Mouse (Mus musculus): ENCODE data around the gene Tcf3. TPM values are rescaled to one million over a fixed set of nuclear protein-coding genes. Genes with fewer than 3 reads are reported as not detected.

Tcf3 gene
- total and polyA plus RNA-seq, 3 experiments = 146 to 223 (median 207) TPM

DNA sequence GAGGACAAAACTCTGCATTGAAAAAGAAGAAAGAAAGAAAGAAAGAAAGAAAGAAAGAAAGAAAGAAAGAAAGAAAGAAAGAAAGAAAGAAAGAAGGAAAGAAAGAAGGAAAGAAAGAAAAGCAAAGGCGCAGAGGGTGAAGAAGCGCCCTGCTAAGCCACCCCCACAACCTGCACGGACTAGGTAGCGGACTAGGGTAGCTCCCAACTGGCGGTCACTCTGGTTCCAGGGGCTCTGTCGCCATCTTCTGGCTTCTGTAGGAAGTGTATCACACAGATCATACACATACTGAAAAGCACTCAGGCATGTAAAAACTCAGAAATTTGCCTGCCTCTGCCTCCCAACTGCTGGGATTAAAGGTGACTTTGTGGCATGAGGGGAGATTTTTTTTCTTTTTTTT is 59.4 kb downstream of the Tcf3 start:
- no peak overlapping the region for H3K9ac ChIP-seq (ENCODE audit: insufficient read depth, low read depth)
- peaks cover 6 to 15% of the 10 kb centered on the region in 2 experiments for H3K4me1 ChIP-seq (ENCODE audit: control insufficient read depth in 1 of 2, insufficient read depth in 2 of 2)
- in situ Hi-C loops (cut with MboI; ENCODE audit: low pct_ligation_motif_present, low pct_unique_long_range_greater_than_20kb, low sequenced_read_pairs) (loop anchor here (5.0 kb wide), 1 partner anchor 133 kb away; no protein-coding TSS in a partner anchor), dilution Hi-C loops (cut with MboI; ENCODE audit: extremely low pct_ligation_motif_present, extremely low pct_unique_long_range_greater_than_20kb, low sequenced_read_pairs) (no loop called here)
- no peaks in the 10 kb centered on the region for H3K79me2 ChIP-seq (replicated peaks; ENCODE audit: control insufficient read depth, extremely low read depth, insufficient read depth, poor library complexity, severe bottlenecking)
- H3K36me3 ChIP-seq (replicated peaks in 1 of 2; ENCODE audit: control insufficient read depth in 1 of 2, insufficient read depth in 1 of 2, low read length in 1 of 2) = no peaks in the 10 kb centered on the region
- H3K4me2 ChIP-seq (ENCODE audit: insufficient read depth, low read depth, poor library complexity, severe bottlenecking) = no peak overlapping the region
- DNase-seq (ENCODE audit: extremely low read depth) = peak; percentile 70
- H3K4me3 ChIP-seq (replicated peaks in 1 of 3; ENCODE audit: low read depth in 2 of 3, low read length in 2 of 3, poor library complexity in 1 of 3) = no peak overlapping the region
- H3K27me3 ChIP-seq (replicated peaks) = peaks cover 7% of the 10 kb centered on the region
- H3K9me3 ChIP-seq (replicated peaks; ENCODE audit: low read length) = peaks cover 9% of the 10 kb centered on the region
- H3K27ac ChIP-seq (ENCODE audit: insufficient read depth, low read depth) = no peak overlapping the region
- no peak for TF ChIP-seq ZMIZ1 (IDR thresholded peaks at IDR 0.05; ENCODE audit: low read depth, low read length)
- TF ChIP-seq UBTF (IDR thresholded peaks at IDR 0.05; ENCODE audit: low read depth, low read length) = no peak
- TF ChIP-seq IRF4 (IDR thresholded peaks at IDR 0.05; ENCODE audit: low read depth, low read length) = no peak
- TF ChIP-seq SMC3 (IDR thresholded peaks at IDR 0.05; ENCODE audit: low read depth, low read length) = peak; percentile 47
- no peak for TF ChIP-seq CHD2 (IDR thresholded peaks at IDR 0.05; ENCODE audit: low read length)
- TF ChIP-seq CTCF (conservative IDR thresholded peaks at IDR 0.05 in 1 of 2, IDR thresholded peaks at IDR 0.05 in 1 of 2; ENCODE audit: low read depth in 2 of 2, low read length in 2 of 2) = peak; percentile 24 to 78; a peak in 3 of 4 replicates
- peak; percentile 77 for TF ChIP-seq RAD21 (IDR thresholded peaks at IDR 0.05; ENCODE audit: low read depth, low read length)

DNA sequence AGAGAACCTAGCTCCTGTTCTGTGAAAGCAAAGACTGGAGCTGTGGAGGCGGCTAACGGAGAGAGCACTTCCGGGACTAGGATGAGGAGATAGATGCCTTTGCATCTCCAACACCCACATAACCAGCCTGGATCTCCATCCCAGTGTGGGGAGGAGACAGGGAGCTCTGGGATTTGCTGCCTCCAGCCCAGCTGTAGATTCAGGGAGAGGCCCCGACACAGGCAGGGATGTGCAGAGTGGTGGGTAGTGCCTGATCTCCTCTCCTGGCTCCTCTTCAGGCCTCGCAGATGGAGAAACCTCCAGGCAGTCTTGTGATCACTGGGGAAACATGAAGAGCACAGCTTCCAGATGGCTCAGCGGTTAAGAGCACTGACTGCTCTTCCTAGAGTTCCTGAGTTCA is 60.7 kb downstream of the Tcf3 start:
- peaks cover 6 to 15% of the 10 kb centered on the region in 2 experiments for H3K4me1 ChIP-seq (ENCODE audit: control insufficient read depth in 1 of 2, insufficient read depth in 2 of 2)
- no peak for TF ChIP-seq RCOR1 (conservative IDR thresholded peaks at IDR 0.05; ENCODE audit: low read depth, low read length)
- TF ChIP-seq SMC3 (IDR thresholded peaks at IDR 0.05; ENCODE audit: low read depth, low read length) = no peak
- no peak for TF ChIP-seq ZNF384 (IDR thresholded peaks at IDR 0.05; ENCODE audit: low read depth, low read length)
- TF ChIP-seq CHD2 (IDR thresholded peaks at IDR 0.05; ENCODE audit: low read length) = no peak
- no peak for TF ChIP-seq KAT2A (IDR thresholded peaks at IDR 0.05; ENCODE audit: insufficient replicate concordance, low read length)
- TF ChIP-seq TBP (conservative IDR thresholded peaks at IDR 0.05; ENCODE audit: low read depth, low read length) = no peak
- TF ChIP-seq USF1 (IDR thresholded peaks at IDR 0.05; ENCODE audit: low read depth, low read length) = no peak
- TF ChIP-seq HCFC1 (IDR thresholded peaks at IDR 0.05; ENCODE audit: low read depth, low read length) = no peak
- no peak for TF ChIP-seq MAZ (IDR thresholded peaks at IDR 0.05; ENCODE audit: low read depth, low read length)
- TF ChIP-seq ZC3H11A (IDR thresholded peaks at IDR 0.05; ENCODE audit: low read depth, low read length) = no peak
- TF ChIP-seq MAFK (IDR thresholded peaks at IDR 0.05; ENCODE audit: insufficient replicate concordance, low read length) = no peak
- TF ChIP-seq CHD1 (IDR thresholded peaks at IDR 0.05; ENCODE audit: low read depth, low read length) = no peak
- TF ChIP-seq MYC (IDR thresholded peaks at IDR 0.05; ENCODE audit: low read depth, low read length) = no peak
- TF ChIP-seq ZMIZ1 (IDR thresholded peaks at IDR 0.05; ENCODE audit: low read depth, low read length) = no peak
- TF ChIP-seq E2F4 (IDR thresholded peaks at IDR 0.05; ENCODE audit: insufficient replicate concordance, low read depth, low read length) = no peak
- H3K79me2 ChIP-seq (replicated peaks; ENCODE audit: control insufficient read depth, extremely low read depth, insufficient read depth, poor library complexity, severe bottlenecking) = no peaks in the 10 kb centered on the region
- H3K4me3 ChIP-seq (replicated peaks in 1 of 3; ENCODE audit: low read depth in 2 of 3, low read length in 2 of 3, poor library complexity in 1 of 3) = no peak overlapping the region
- in situ Hi-C loops (cut with MboI; ENCODE audit: low pct_ligation_motif_present, low pct_unique_long_range_greater_than_20kb, low sequenced_read_pairs) = loop anchor here (5.0 kb wide), 1 partner anchor 135 kb away; no protein-coding TSS in a partner anchor
- dilution Hi-C loops (cut with MboI; ENCODE audit: extremely low pct_ligation_motif_present, extremely low pct_unique_long_range_greater_than_20kb, low sequenced_read_pairs) = no loop called here
- no peak for DNase-seq (ENCODE audit: extremely low read depth)
- peaks cover 15% of the 10 kb centered on the region for H3K27me3 ChIP-seq (replicated peaks)
- H3K36me3 ChIP-seq (replicated peaks in 1 of 2; ENCODE audit: control insufficient read depth in 1 of 2, insufficient read depth in 1 of 2, low read length in 1 of 2) = no peaks in the 10 kb centered on the region
- no peak overlapping the region for H3K27ac ChIP-seq (ENCODE audit: insufficient read depth, low read depth)
- H3K9ac ChIP-seq (ENCODE audit: insufficient read depth, low read depth) = no peak overlapping the region
- H3K9me3 ChIP-seq (replicated peaks; ENCODE audit: low read length) = peaks cover 14% of the 10 kb centered on the region
- H3K4me2 ChIP-seq (ENCODE audit: insufficient read depth, low read depth, poor library complexity, severe bottlenecking) = no peak overlapping the region

Measured in CH12.LX (cell line).